Mouse (Mus musculus) heart, adult 2 months (tissue): Measurements from ENCODE around the gene Dmrt1. TPM values are rescaled to one million over a fixed set of nuclear protein-coding genes. Genes with fewer than 3 reads are reported as not detected.

Source experiments
- DNase-seq, 2 experiments: peaks; one replicate each; pipeline ENCODE4 v3.0.0; 2021
- H3K27ac ChIP-seq: fragments of 200-600 bp; 2 replicates; pipeline ENCODE4 v1.8.1; 2022
- H3K27me3 ChIP-seq: fragments of 200-500 bp; 2 replicates; pipeline ENCODE4 v1.6.1; 2012; ENCODE audit warnings: mild to moderate bottlenecking, low read length, inconsistent platforms, mixed read lengths; ENCODE audit not compliant: control insufficient read depth, insufficient read depth
- H3K36me3 ChIP-seq: fragments of 200-500 bp; 2 replicates; pipeline ENCODE4 v1.6.1; 2012; ENCODE audit warnings: low read length, inconsistent platforms; ENCODE audit not compliant: control insufficient read depth, insufficient read depth
- H3K4me1 ChIP-seq: fragments of 200-500 bp; 2 replicates; pipeline ENCODE4 v1.6.1; 2011; ENCODE audit warnings: low read length; ENCODE audit not compliant: control insufficient read depth, insufficient read depth
- H3K4me3 ChIP-seq: fragments of 200-600 bp; 2 replicates; pipeline ENCODE4 v1.8.1; 2022
- H3K79me2 ChIP-seq: fragments of 200-500 bp; replicated peaks from 2 replicates; pipeline ENCODE4 v1.6.1; 2012; ENCODE audit warnings: mild to moderate bottlenecking, inconsistent platforms, low read length, moderate library complexity, mixed read lengths; ENCODE audit not compliant: control insufficient read depth, insufficient read depth
- H3K9ac ChIP-seq: fragments of 200-500 bp; 2 replicates; pipeline ENCODE4 v1.6.1; 2012; ENCODE audit warnings: low read depth, mild to moderate bottlenecking, control low read depth, inconsistent platforms, low read length, mixed read lengths
- CTCF ChIP-seq: fragments of 200-600 bp; IDR thresholded peaks from 2 replicates; pipeline ENCODE4 v1.8.1; 2022; ENCODE audit warnings: antibody characterized with exemption, mild to moderate bottlenecking, moderate library complexity
- EP300 ChIP-seq: fragments of 200-500 bp; IDR thresholded peaks from 2 replicates; pipeline ENCODE4 v1.6.1; 2011; ENCODE audit warnings: low read depth, low read length, control low read depth; ENCODE audit not compliant: insufficient read depth
- POLR2A ChIP-seq: fragments of 200-500 bp; IDR thresholded peaks from 2 replicates; pipeline ENCODE4 v1.6.1; 2011; ENCODE audit warnings: mild to moderate bottlenecking, low read depth, low read length, control low read depth; ENCODE audit not compliant: insufficient read depth
- WGBS: fragments of 180-500 bp; shearing (Covaris S2); methylation state at CpG from one replicate; pipeline ENCODE4 v1.1.7; 2018; 5-methylcytosine and 5-hydroxymethylcytosine counted together
- intact Hi-C: fragments of 180-260 bp; cut with DNase I; formaldehyde crosslinking; loops from one replicate; pipeline ENCODE4 v1.15.1; 2025
- polyA plus RNA-seq: library from polyadenylated mRNA; depleted of rRNA; stranded (reverse); fragments of >200 nt; gene quantifications from 2 replicates; pipeline ENCODE4 v1.2.3, GENCODE M21; 2012
- total RNA-seq, 2 experiments: library from RNA; stranded (reverse); gene quantifications; 2 replicates each; pipeline ENCODE4 v1.2.3; 2021

Dmrt1 gene
- total and polyA plus RNA-seq, 3 experiments = not detected

DNA sequence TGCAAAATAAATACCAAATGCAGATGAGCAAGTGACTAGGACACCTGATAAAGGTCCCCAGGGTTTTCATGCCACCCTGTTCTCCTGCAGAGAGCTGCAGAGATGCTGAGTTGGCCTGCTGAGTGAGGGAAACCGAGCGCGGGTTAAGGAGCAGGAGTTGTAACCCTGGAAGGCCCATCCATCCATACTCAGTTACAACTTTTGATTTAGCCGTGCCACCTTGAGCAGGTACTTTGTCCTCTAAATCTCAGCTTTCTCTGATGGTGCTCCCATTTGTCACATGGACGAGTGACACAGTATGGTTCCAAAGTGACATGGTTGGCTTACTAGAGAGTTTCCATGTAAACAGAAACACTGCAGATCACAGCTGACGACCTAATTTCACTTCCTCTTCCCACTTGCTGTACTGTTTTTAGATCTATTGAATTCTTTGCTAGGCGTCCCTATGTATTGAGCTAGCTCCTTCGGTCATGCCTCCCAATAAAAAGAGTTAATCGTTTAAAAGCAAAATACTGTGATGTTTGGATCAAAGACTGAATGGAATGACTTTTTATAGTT is 41.7 kb downstream of the Dmrt1 start:
- 73% methylated on average over 9 of the region's 9 CpGs for WGBS
- Histone ChIP-seq H3K27ac (no peak overlapping the region), H3K79me2 (no peaks in the 10 kb centered on the region), H3K9ac (no peak overlapping the region), H3K4me1 (no peaks in the 10 kb centered on the region), H3K27me3 (no peaks in the 10 kb centered on the region), H3K4me3 (no peak overlapping the region), H3K36me3 (no peaks in the 10 kb centered on the region)
- TF ChIP-seq CTCF = no peak
- intact Hi-C loops = loop anchor here (2.0 kb wide), 1 partner anchor 88 kb away; no protein-coding TSS in a partner anchor
- DNase-seq = no peak

DNA sequence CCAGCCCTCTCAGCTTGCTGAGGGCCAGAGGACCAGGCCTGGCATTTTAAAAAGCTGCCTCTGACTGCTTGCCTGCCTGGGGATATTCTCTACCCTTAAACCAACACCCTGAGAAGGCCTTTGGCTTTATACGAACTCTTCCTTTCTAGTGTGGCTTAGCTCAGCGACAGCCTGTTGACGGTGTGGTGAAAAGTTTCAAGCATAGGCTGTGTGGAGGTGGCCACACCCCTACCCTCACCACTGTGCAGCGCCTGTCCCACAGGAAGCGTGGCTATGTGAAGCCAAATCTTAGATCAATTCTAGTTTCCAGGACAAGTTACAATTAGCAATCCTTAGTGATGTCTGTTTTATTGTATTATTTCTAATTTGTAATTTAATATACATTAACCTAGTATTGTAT is 44.9 kb downstream of the Dmrt1 start:
- TF ChIP-seq POLR2A (no peak), CTCF (no peak), EP300 (no peak)
- WGBS = 53% methylated on average over 5 of the region's 5 CpGs
- no peaks in the 10 kb centered on the region for H3K4me1 ChIP-seq
- no peak overlapping the region for H3K4me3 ChIP-seq
- H3K79me2 ChIP-seq = no peaks in the 10 kb centered on the region
- no peaks in the 10 kb centered on the region for H3K27me3 ChIP-seq
- no peaks in the 10 kb centered on the region for H3K36me3 ChIP-seq
- H3K27ac ChIP-seq = no peak overlapping the region
- DNase-seq = no peak
- intact Hi-C loops = no loop called here
- no peak overlapping the region for H3K9ac ChIP-seq

DNA sequence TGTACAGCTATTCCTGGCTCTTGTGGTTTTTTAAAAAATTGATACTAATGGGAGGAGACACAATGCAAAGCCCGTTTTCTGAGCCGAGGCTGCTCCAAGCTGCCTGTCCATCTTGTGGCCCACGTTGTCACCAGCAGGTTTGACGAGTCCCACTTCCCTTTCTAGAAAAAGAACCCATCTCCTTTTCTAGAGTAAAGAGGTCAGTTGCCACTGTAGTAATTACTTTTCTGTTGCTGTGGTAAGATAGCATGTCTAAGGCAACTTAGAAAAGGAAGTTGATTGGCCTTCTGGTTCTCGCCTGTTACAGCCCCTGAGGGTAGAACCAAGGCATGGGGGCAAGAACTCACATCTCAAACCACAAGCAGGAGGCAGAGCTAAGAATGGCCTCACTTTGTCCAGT is 45.6 kb downstream of the Dmrt1 start:
- Histone ChIP-seq H3K4me1 (no peaks in the 10 kb centered on the region), H3K79me2 (no peaks in the 10 kb centered on the region), H3K36me3 (no peaks in the 10 kb centered on the region), H3K27ac (no peak overlapping the region), H3K4me3 (no peak overlapping the region), H3K9ac (no peak overlapping the region), H3K27me3 (no peaks in the 10 kb centered on the region)
- TF ChIP-seq EP300 = no peak
- no peak for TF ChIP-seq POLR2A
- no peak for TF ChIP-seq CTCF
- WGBS = 65% methylated on average over 5 of the region's 5 CpGs
- DNase-seq = no peak
- intact Hi-C loops = no loop called here

DNA sequence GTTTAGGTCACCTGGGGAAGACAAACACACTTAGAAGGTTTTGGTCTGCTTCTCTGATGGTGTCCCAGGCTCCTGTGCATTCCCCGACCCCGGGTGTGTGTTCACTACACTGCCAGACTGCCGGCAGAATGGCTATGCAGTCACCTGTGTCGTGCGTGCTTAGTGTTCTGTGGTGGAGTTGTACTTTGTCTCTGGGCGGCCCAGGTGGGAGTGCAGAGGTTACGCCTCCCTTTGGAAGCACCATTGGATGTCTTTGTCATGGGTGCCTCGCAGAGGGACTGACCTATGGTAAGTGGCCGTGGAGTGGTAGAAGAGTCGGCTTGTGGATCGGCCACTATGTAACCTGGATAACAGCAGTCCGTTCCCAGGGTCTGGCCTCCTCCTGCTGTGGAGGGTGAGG is 59.0 kb downstream of the Dmrt1 start:
- TF ChIP-seq CTCF (no peak), EP300 (no peak), POLR2A (no peak)
- Histone ChIP-seq H3K4me1 (no peaks in the 10 kb centered on the region), H3K9ac (no peak overlapping the region), H3K27me3 (no peaks in the 10 kb centered on the region; the same call in 1 of the 2 replicates), H3K79me2 (no peaks in the 10 kb centered on the region), H3K4me3 (no peak overlapping the region), H3K27ac (no peak overlapping the region), H3K36me3 (no peaks in the 10 kb centered on the region)
- no peak for DNase-seq
- intact Hi-C loops = no loop called here
- WGBS = 72% methylated on average over 12 of the region's 12 CpGs

DNA sequence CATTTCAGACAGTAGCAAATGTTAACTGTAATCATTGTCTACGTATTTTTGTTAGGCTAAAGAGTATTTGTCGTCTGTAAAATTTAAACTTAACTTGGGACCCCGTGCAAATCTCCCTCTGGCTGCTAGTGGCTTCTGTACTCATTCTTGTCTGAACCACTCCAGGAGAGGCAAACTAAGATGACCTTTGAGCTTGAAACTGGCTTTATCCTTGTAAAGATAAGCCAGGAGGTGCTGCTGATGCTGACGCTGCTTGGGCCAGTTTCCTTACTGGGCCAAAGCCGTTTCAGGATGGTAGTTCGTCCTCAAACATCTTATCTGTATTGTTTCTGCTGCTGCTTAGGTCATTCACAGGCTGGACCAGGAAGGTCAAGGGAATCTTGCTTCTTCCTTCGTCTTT is 64.4 kb downstream of the Dmrt1 start:
- Histone ChIP-seq H3K79me2 (no peaks in the 10 kb centered on the region), H3K4me3 (no peak overlapping the region), H3K9ac (no peak overlapping the region), H3K4me1 (no peaks in the 10 kb centered on the region), H3K27ac (no peak overlapping the region), H3K27me3 (peaks cover 1% of the 10 kb centered on the region; the same call in 1 of the 2 replicates), H3K36me3 (no peaks in the 10 kb centered on the region)
- no peak for DNase-seq
- WGBS = 54% methylated on average over 7 of the region's 7 CpGs
- intact Hi-C loops = no loop called here
- no peak for TF ChIP-seq CTCF
- TF ChIP-seq EP300 = no peak

DNA sequence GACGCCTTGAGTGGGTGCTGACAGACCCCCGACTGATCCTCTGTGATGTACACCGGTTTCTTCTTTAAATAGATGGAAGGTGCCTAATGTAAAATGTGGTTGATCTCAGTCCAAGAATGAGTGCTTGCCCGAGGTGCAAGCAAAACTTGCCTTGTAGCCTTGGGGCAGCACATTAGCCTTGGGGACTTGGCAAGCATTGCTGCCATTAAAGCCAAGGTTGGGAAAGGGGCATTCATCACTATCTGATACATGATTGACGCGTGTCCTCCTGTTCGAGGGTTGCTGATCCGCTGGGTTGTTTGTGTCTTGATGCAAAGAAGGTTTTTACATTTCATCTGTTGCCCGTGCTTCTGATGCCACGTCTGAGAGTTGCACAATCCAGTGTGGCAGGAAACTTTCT is 69.0 kb downstream of the Dmrt1 start:
- intact Hi-C loops = no loop called here
- DNase-seq = no peak
- Histone ChIP-seq H3K27ac (no peak overlapping the region), H3K36me3 (no peaks in the 10 kb centered on the region), H3K27me3 (peaks cover 3% of the 10 kb centered on the region), H3K4me3 (no peak overlapping the region), H3K79me2 (no peaks in the 10 kb centered on the region), H3K9ac (no peak overlapping the region), H3K4me1 (no peaks in the 10 kb centered on the region)
- WGBS = 28% methylated on average over 10 of the region's 10 CpGs
- TF ChIP-seq CTCF = no peak
- no peak for TF ChIP-seq POLR2A
- no peak for TF ChIP-seq EP300
